In the genomic region with DNA sequence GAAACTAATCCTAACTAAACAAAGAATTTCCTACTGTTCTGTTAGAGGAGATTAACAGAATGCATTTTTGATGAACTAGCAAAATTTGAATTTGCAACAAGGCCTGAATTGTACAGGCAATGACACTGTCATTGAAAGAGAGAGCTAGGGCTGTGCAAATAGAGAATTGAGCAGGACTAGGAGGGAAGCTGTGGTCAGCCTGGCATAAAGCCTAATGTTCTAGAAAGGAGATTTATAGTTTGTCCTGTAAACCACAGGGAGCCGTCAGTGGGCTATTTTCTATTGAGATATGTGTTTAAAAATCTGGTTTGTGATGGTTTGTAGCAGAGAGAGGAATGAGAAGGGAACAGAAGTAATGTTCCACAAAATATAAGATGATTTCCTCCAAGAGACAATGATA, we compare ENCODE assay signal across 15 mouse cellular contexts.
DNase-seq lines count a peak whose midpoint lies in the region; ATAC-seq and TF ChIP-seq lines count a peak whose summit lies in the region.
"Had no signal": no experiment of that assay in that cellular context is flagged by ENCODE, and none has a peak within 500 bp of the region (broad histone marks: within the 10 kb centered on the region; RNA-seq: fewer than 3 reads in every experiment).

No protein-coding gene starts in this region.

- H3K36me3 ChIP-seq in hindbrain, postnatal 0 days (ENCODE audit: insufficient read depth, low read length): no peaks in the 10 kb centered on the region
- H3K36me3 ChIP-seq in hindbrain, embryonic 12.5 days: no peaks in the 10 kb centered on the region
- no peaks in the 10 kb centered on the region for H3K36me3 ChIP-seq in lung, embryonic 14.5 days (ENCODE audit: insufficient read depth)

- no peaks in the 10 kb centered on the region for H3K9me3 ChIP-seq in hindbrain, postnatal 0 days (ENCODE audit: low read length)
- H3K9me3 ChIP-seq in hindbrain, embryonic 12.5 days (replicated peaks): no peaks in the 10 kb centered on the region
- H3K9me3 ChIP-seq in lung, embryonic 14.5 days (ENCODE audit: low read depth, low read length): no peaks in the 10 kb centered on the region
- H3K9me3 ChIP-seq: forebrain, embryonic 13.5 days had no signal

- DNase-seq in hindbrain, postnatal 0 days (ENCODE audit: low spot score): peak; percentile 34
- peak; percentile 1 for DNase-seq in lung, embryonic 14.5 days
- no peak for DNase-seq in lung, postnatal 4 days
- peak; percentile 3 for DNase-seq in adipocyte (ENCODE audit: low spot score)
- no peak for DNase-seq in right cerebral cortex, postnatal 4 days
- DNase-seq: cerebellum, adult 8-10 months; gastrocnemius, postnatal 14 days; kidney, postnatal 14 days; liver, postnatal 0 days; thymus, postnatal 25 days had no signal

- no peak for ATAC-seq in hindbrain, postnatal 0 days
- no peak for ATAC-seq in hindbrain, embryonic 12.5 days (ENCODE audit: low FRiP score)
- no peak for ATAC-seq in lung, embryonic 14.5 days (ENCODE audit: insufficient read depth)
- peak; percentile 100 for ATAC-seq in hematopoietic stem cell, adult 5-6 weeks (replicated peaks in 1 of 2; ENCODE audit: insufficient read depth in 1 of 2, low FRiP score in 2 of 2, low TSS enrichment in 1 of 2, low read depth in 1 of 2, poor library complexity in 2 of 2, severe bottlenecking in 2 of 2)
- ATAC-seq: forebrain, embryonic 13.5 days; inflammation-experienced regulatory T-cells, adult 6 months; liver, postnatal 0 days had no signal

- no peak overlapping the region for H3K27ac ChIP-seq in hindbrain, postnatal 0 days
- no peak overlapping the region for H3K27ac ChIP-seq in hindbrain, embryonic 12.5 days
- no peak overlapping the region for H3K27ac ChIP-seq in lung, embryonic 14.5 days (ENCODE audit: low read depth)
- H3K27ac ChIP-seq: forebrain, embryonic 13.5 days had no signal

- no peak overlapping the region for H3K4me3 ChIP-seq in hindbrain, postnatal 0 days (ENCODE audit: low read length)
- H3K4me3 ChIP-seq in hindbrain, embryonic 12.5 days: no peak overlapping the region
- H3K4me3 ChIP-seq in lung, embryonic 14.5 days (ENCODE audit: low read depth, low read length): no peak overlapping the region
- H3K4me3 ChIP-seq: erythroblast, embryonic 14.5 days; forebrain, embryonic 13.5 days had no signal

- no peaks in the 10 kb centered on the region for H3K27me3 ChIP-seq in hindbrain, postnatal 0 days (ENCODE audit: insufficient read depth, low read length)
- no peaks in the 10 kb centered on the region for H3K27me3 ChIP-seq in hindbrain, embryonic 12.5 days
- H3K27me3 ChIP-seq in lung, embryonic 14.5 days (ENCODE audit: insufficient read depth, low read length): no peaks in the 10 kb centered on the region
- H3K27me3 ChIP-seq: forebrain, embryonic 13.5 days had no signal

- no peak for TF ChIP-seq CTCF in hindbrain, postnatal 0 days (IDR thresholded peaks at IDR 0.05; ENCODE audit: low read depth)
- TF ChIP-seq CTCF in lung, embryonic 14.5 days (IDR thresholded peaks at IDR 0.05; ENCODE audit: low read depth): no peak

- 45% methylated on average over 1 of the region's 1 CpGs for WGBS in hindbrain, postnatal 0 days
- WGBS in hindbrain, embryonic 12.5 days: 79% methylated on average over 1 of the region's 1 CpGs
- WGBS in lung, embryonic 14.5 days: 19% methylated on average over 1 of the region's 1 CpGs

- H3K9ac ChIP-seq in hindbrain, postnatal 0 days (replicated peaks; ENCODE audit: low read length): no peak overlapping the region
- no peak overlapping the region for H3K9ac ChIP-seq in hindbrain, embryonic 12.5 days
- no peak overlapping the region for H3K9ac ChIP-seq in lung, embryonic 14.5 days
- H3K9ac ChIP-seq: forebrain, embryonic 13.5 days; liver, postnatal 0 days had no signal

- no peak overlapping the region for H3K4me2 ChIP-seq in hindbrain, postnatal 0 days (ENCODE audit: low read depth, low read length)
- no peak overlapping the region for H3K4me2 ChIP-seq in hindbrain, embryonic 12.5 days (replicated peaks)
- H3K4me2 ChIP-seq in lung, embryonic 14.5 days: no peak overlapping the region
- H3K4me2 ChIP-seq: forebrain, embryonic 13.5 days had no signal

- H3K4me1 ChIP-seq in hindbrain, postnatal 0 days (ENCODE audit: insufficient read depth, low read length): no peaks in the 10 kb centered on the region
- H3K4me1 ChIP-seq in hindbrain, embryonic 12.5 days: no peaks in the 10 kb centered on the region
- no peaks in the 10 kb centered on the region for H3K4me1 ChIP-seq in lung, embryonic 14.5 days (ENCODE audit: insufficient read depth)
- H3K4me1 ChIP-seq: forebrain, embryonic 13.5 days had no signal

Comparison
In these comparisons a context has a peak if more than half of its experiments do, and no peak if none do; other contexts are left out.
1. DNase-seq: peak in hindbrain, postnatal 0 days (single experiment), lung, embryonic 14.5 days (single experiment) and adipocyte (single experiment); none in lung, postnatal 4 days (0 of 2) and right cerebral cortex, postnatal 4 days (single experiment).
2. ATAC-seq: peak in hematopoietic stem cell, adult 5-6 weeks (2 of 2); none in hindbrain, postnatal 0 days (single experiment), hindbrain, embryonic 12.5 days (single experiment) and lung, embryonic 14.5 days (single experiment).